Mouse (Mus musculus) hindbrain, embryonic 10.5 days (tissue): ENCODE data around the gene Pxmp4. TPM values are rescaled to one million over a fixed set of nuclear protein-coding genes. Genes with fewer than 3 reads are reported as not detected.

Experiments
- DNase-seq: peaks from one replicate; pipeline ENCODE4 v3.0.0-alpha.2; 2017; ENCODE audit warnings: low spot score
- H3K27ac ChIP-seq: fragments of 300-500 bp; sonication (generic); 2 replicates; pipeline ENCODE4 v1.5.1; 2016; ENCODE audit warnings: mild to moderate bottlenecking, moderate library complexity
- H3K27me3 ChIP-seq: fragments of 300-500 bp; sonication (generic); 2 replicates; pipeline ENCODE4 v1.6.1; 2016; ENCODE audit warnings: mild to moderate bottlenecking; ENCODE audit not compliant: poor library complexity, insufficient read depth, severe bottlenecking
- H3K36me3 ChIP-seq: fragments of 300-500 bp; sonication (generic); 2 replicates; pipeline ENCODE4 v1.6.1; 2016; ENCODE audit warnings: mild to moderate bottlenecking, moderate library complexity
- H3K4me1 ChIP-seq: fragments of 300-500 bp; sonication (generic); replicated peaks from 2 replicates; pipeline ENCODE4 v1.6.1; 2016; ENCODE audit warnings: mild to moderate bottlenecking
- H3K4me3 ChIP-seq: fragments of 300-500 bp; sonication (generic); 2 replicates; pipeline ENCODE4 v1.5.1; 2016; ENCODE audit warnings: mild to moderate bottlenecking, moderate library complexity
- H3K9me3 ChIP-seq: fragments of 300-500 bp; sonication (generic); 2 replicates; pipeline ENCODE4 v1.6.1; 2016; ENCODE audit warnings: mild to moderate bottlenecking, moderate library complexity
- WGBS: fragments of 180-500 bp; shearing (Covaris S2); methylation state at CpG from one replicate; pipeline ENCODE4 v1.1.7; 2016; 5-methylcytosine and 5-hydroxymethylcytosine counted together
- polyA plus RNA-seq: library from polyadenylated mRNA; unstranded; fragments of >200 nt; fragmentation: Nextera tagmentation; extraction: Ambion mirVana; gene quantifications from 2 replicates; pipeline ENCODE4 v1.2.1, GENCODE M21; 2016

Gene Pxmp4
- polyA plus RNA-seq, 1 experiment from 2014 or later: 14.5 TPM

GRCm38 (mm10) chr2:154604156-154604555 is 648 bp upstream of the Pxmp4 start:
- whole genome bisulfite sequencing: 48% methylated on average over 7 of the region's 7 CpGs
- H3K9me3 ChIP-seq: no peaks in the 10 kb centered on the region
- DNase-seq: no peak
- H3K4me3 ChIP-seq: peak overlapping the region; percentile 69
- H3K36me3 ChIP-seq: no peaks in the 10 kb centered on the region
- H3K4me1 ChIP-seq: peaks cover 23% of the 10 kb centered on the region
- H3K27me3 ChIP-seq: 0 out of 2 replicates have a peak, but pooled peaks cover 5% of the 10 kb centered on the region
- no peak overlapping the region for H3K27ac ChIP-seq

GRCm38 (mm10) chr2:154603007-154603637 is 386 bp downstream of the Pxmp4 start:
- H3K27ac ChIP-seq: peak overlapping the region; percentile 87
- no peaks in the 10 kb centered on the region for H3K9me3 ChIP-seq
- peak overlapping the region; percentile 69 for H3K4me3 ChIP-seq
- no peaks in the 10 kb centered on the region for H3K36me3 ChIP-seq
- DNase-seq: no peak
- 19% methylated on average over 22 of the region's 22 CpGs for WGBS
- H3K4me1 ChIP-seq: peaks cover 23% of the 10 kb centered on the region
- 0 out of 2 replicates have a peak, but pooled peaks cover 5% of the 10 kb centered on the region for H3K27me3 ChIP-seq

- Histone ChIP-seq H3K27me3 (no peaks in the 10 kb centered on the region), H3K27ac (no peak overlapping the region), H3K4me3 (no peak overlapping the region), H3K36me3 (no peaks in the 10 kb centered on the region), H3K9me3 (no peaks in the 10 kb centered on the region), H3K4me1 (peaks cover 23% of the 10 kb centered on the region)
- DNase-seq: no peak
- 77% methylated on average over 3 of the region's 3 CpGs for WGBS
Observed at GRCm38 (mm10) chr2:154601324-154601723, 2.2 kb downstream of the Pxmp4 start.

GRCm38 (mm10) chr2:154600586-154600985 is 2.9 kb downstream of the Pxmp4 start:
- Histone ChIP-seq H3K27ac (no peak overlapping the region), H3K9me3 (no peaks in the 10 kb centered on the region), H3K36me3 (no peaks in the 10 kb centered on the region), H3K4me1 (peaks cover 20% of the 10 kb centered on the region), H3K27me3 (no peaks in the 10 kb centered on the region), H3K4me3 (no peak overlapping the region)
- WGBS: 72% methylated on average over 6 of the region's 6 CpGs
- DNase-seq: no peak

- H3K4me3 ChIP-seq: no peak overlapping the region
- 87% methylated on average over 3 of the region's 3 CpGs for WGBS
- H3K27ac ChIP-seq: no peak overlapping the region
- DNase-seq: no peak
- H3K9me3 ChIP-seq: no peaks in the 10 kb centered on the region
- no peaks in the 10 kb centered on the region for H3K27me3 ChIP-seq
- no peaks in the 10 kb centered on the region for H3K4me1 ChIP-seq
- H3K36me3 ChIP-seq: peaks cover 13% of the 10 kb centered on the region; the same call in 1 of the 2 replicates
Observed at GRCm38 (mm10) chr2:154597399-154597798, 6.1 kb downstream of the Pxmp4 start.

- Histone ChIP-seq H3K27me3 (no peaks in the 10 kb centered on the region), H3K4me3 (no peak overlapping the region), H3K9me3 (no peaks in the 10 kb centered on the region), H3K27ac (no peak overlapping the region), H3K36me3 (peaks cover 13% of the 10 kb centered on the region; the same call in 1 of the 2 replicates), H3K4me1 (no peaks in the 10 kb centered on the region)
- no peak for DNase-seq
- WGBS: 84% methylated on average over 5 of the region's 5 CpGs
Observed at GRCm38 (mm10) chr2:154595775-154596174, 7.7 kb downstream of the Pxmp4 start.

- 71% methylated on average over 3 of the region's 3 CpGs for WGBS
- DNase-seq: no peak
- Histone ChIP-seq H3K9me3 (no peaks in the 10 kb centered on the region), H3K4me1 (no peaks in the 10 kb centered on the region), H3K27ac (no peak overlapping the region), H3K36me3 (peaks cover 13% of the 10 kb centered on the region; the same call in 1 of the 2 replicates), H3K27me3 (no peaks in the 10 kb centered on the region), H3K4me3 (no peak overlapping the region)
Observed at GRCm38 (mm10) chr2:154593025-154593424, 10.5 kb downstream of the Pxmp4 start.

- 86% methylated on average over 3 of the region's 3 CpGs for WGBS
- Histone ChIP-seq H3K36me3 (peaks cover 16% of the 10 kb centered on the region; the same call in 1 of the 2 replicates), H3K4me1 (no peaks in the 10 kb centered on the region), H3K4me3 (no peak overlapping the region), H3K27me3 (no peaks in the 10 kb centered on the region), H3K27ac (no peak overlapping the region), H3K9me3 (no peaks in the 10 kb centered on the region)
- no peak for DNase-seq
Observed at GRCm38 (mm10) chr2:154591239-154591638, 12.3 kb downstream of the Pxmp4 start.

GRCm38 (mm10) chr2:154589051-154589450 is 14.5 kb downstream of the Pxmp4 start:
- peaks cover 19% of the 10 kb centered on the region for H3K4me1 ChIP-seq
- no peak overlapping the region for H3K27ac ChIP-seq
- no peak for DNase-seq
- peaks cover 14% of the 10 kb centered on the region; the same call in 1 of the 2 replicates for H3K36me3 ChIP-seq
- H3K4me3 ChIP-seq: no peak overlapping the region
- no peaks in the 10 kb centered on the region for H3K9me3 ChIP-seq
- 81% methylated on average over 4 of the region's 4 CpGs for WGBS
- no peaks in the 10 kb centered on the region for H3K27me3 ChIP-seq

- Histone ChIP-seq H3K4me1 (peaks cover 25% of the 10 kb centered on the region), H3K4me3 (no peak overlapping the region), H3K9me3 (no peaks in the 10 kb centered on the region), H3K27ac (no peak overlapping the region), H3K27me3 (no peaks in the 10 kb centered on the region), H3K36me3 (peaks cover 3% of the 10 kb centered on the region; the same call in 1 of the 2 replicates)
- 68% methylated on average over 5 of the region's 5 CpGs for whole genome bisulfite sequencing
- peak; percentile 48 for DNase-seq
Observed at GRCm38 (mm10) chr2:154586405-154586804, 17.1 kb downstream of the Pxmp4 start.

- Histone ChIP-seq H3K4me1 (peaks cover 29% of the 10 kb centered on the region), H3K9me3 (no peaks in the 10 kb centered on the region), H3K4me3 (no peak overlapping the region), H3K36me3 (peaks cover 3% of the 10 kb centered on the region; the same call in 1 of the 2 replicates), H3K27ac (peak overlapping the region; percentile 76), H3K27me3 (no peaks in the 10 kb centered on the region)
- whole genome bisulfite sequencing: 76% methylated on average over 17 of the region's 17 CpGs
- no peak for DNase-seq
Observed at GRCm38 (mm10) chr2:154584931-154585601, 18.4 kb downstream of the Pxmp4 start.

GRCm38 (mm10) chr2:154583906-154584872 is 19.3 kb downstream of the Pxmp4 start:
- Histone ChIP-seq H3K36me3 (peaks cover 3% of the 10 kb centered on the region; the same call in 1 of the 2 replicates), H3K4me1 (peaks cover 29% of the 10 kb centered on the region), H3K27ac (peak overlapping the region; percentile 76), H3K27me3 (no peaks in the 10 kb centered on the region), H3K4me3 (no peak overlapping the region), H3K9me3 (no peaks in the 10 kb centered on the region)
- WGBS: 76% methylated on average over 15 of the region's 15 CpGs
- no peak for DNase-seq
